Mouse (Mus musculus): ENCODE results near the gene Cypt4. TPM values are rescaled to one million over a fixed set of nuclear protein-coding genes. Genes with fewer than 3 reads are reported as not detected.
"Not testable (repeated sequence)": the region's sequence is repeated elsewhere in the genome, so short reads cannot be mapped to it uniquely, and the experiment has no call there.

Gene Cypt4
- not detected in 2 replicates for total RNA-seq (2021)
- long read RNA-seq, experiment 1, result 0 reads
- long read RNA-seq, experiment 2, result 0 reads

GRCm38 (mm10) chr9:24624896-24625295 is at the start of gene Cypt4:
Gene Cypt4, plus strand, starts transcription at chr9:24625196.
- DNase-seq, result no peak

- DNase-seq, result not testable (repeated sequence)
Measured at GRCm38 (mm10) chr9:24637341-24637740, 12.3 kb downstream of the Cypt4 start.

Other genes starting within 250 kb of the Cypt4 start
- gene Dpy19l1, start 122.1 kb upstream of the Cypt4 start, total RNA-seq (2021), result 38.9 and 45.8 TPM in 2 replicates
- not detected in 2 replicates for gene Dpy19l2, start 71.1 kb downstream of the Cypt4 start, total RNA-seq (2021)
- gene Tbx20, start 149.1 kb downstream of the Cypt4 start, total RNA-seq (2021), result 20.5 and 21.2 TPM in 2 replicates

Data from adrenal gland, postnatal 14 days (tissue).